Mouse (Mus musculus) A20 (cell line): Measurements from ENCODE around the gene Bcl2l11.

Source experiments
- DNase-seq: peaks from one replicate; pipeline ENCODE4 v3.0.0-alpha.2; 2011; ENCODE audit warnings: low read depth, low spot score

Gene Bcl2l11

GRCm38 (mm10) chr2:128139781-128140180 lies 13.9 kb downstream of the Bcl2l11 start:
- no peak for DNase-seq

GRCm38 (mm10) chr2:128140183-128140582 lies 14.3 kb downstream of the Bcl2l11 start:
- DNase-seq, result no peak

GRCm38 (mm10) chr2:128143992-128144391 lies 18.2 kb downstream of the Bcl2l11 start:
- no peak for DNase-seq

- DNase-seq, result no peak
Observed at GRCm38 (mm10) chr2:128145433-128145832, 19.6 kb downstream of the Bcl2l11 start.

GRCm38 (mm10) chr2:128149596-128149995 lies 23.8 kb downstream of the Bcl2l11 start:
- DNase-seq, result no peak

GRCm38 (mm10) chr2:128152211-128152610 lies 26.4 kb downstream of the Bcl2l11 start:
- no peak for DNase-seq

GRCm38 (mm10) chr2:128152845-128153550 lies 27.2 kb downstream of the Bcl2l11 start:
- peak; percentile 98 for DNase-seq

GRCm38 (mm10) chr2:128153551-128153910 lies 27.7 kb downstream of the Bcl2l11 start:
- DNase-seq, result peak; percentile 76

GRCm38 (mm10) chr2:128155412-128156066 lies 29.7 kb downstream of the Bcl2l11 start:
- peak; percentile 42 for DNase-seq

- peak; percentile 60 for DNase-seq
Observed at GRCm38 (mm10) chr2:128156067-128156462, 30.2 kb downstream of the Bcl2l11 start.

- DNase-seq, result peak; percentile 46
Observed at GRCm38 (mm10) chr2:128156557-128157412, 30.9 kb downstream of the Bcl2l11 start.

- no peak for DNase-seq
Observed at GRCm38 (mm10) chr2:128158734-128159410, 33.0 kb downstream of the Bcl2l11 start.

GRCm38 (mm10) chr2:128159619-128160125 lies 33.8 kb downstream of the Bcl2l11 start:
- no peak for DNase-seq

- no peak for DNase-seq
Observed at GRCm38 (mm10) chr2:128163177-128163576, 37.3 kb downstream of the Bcl2l11 start.

GRCm38 (mm10) chr2:128166623-128167423 lies 41.0 kb downstream of the Bcl2l11 start:
- peak; percentile 42 for DNase-seq

- DNase-seq, result no peak
Observed at GRCm38 (mm10) chr2:128167930-128168329, 42.1 kb downstream of the Bcl2l11 start.

GRCm38 (mm10) chr2:128169486-128169885 lies 43.6 kb downstream of the Bcl2l11 start:
- DNase-seq, result no peak

- no peak for DNase-seq
Observed at GRCm38 (mm10) chr2:128169972-128170371, 44.1 kb downstream of the Bcl2l11 start.

GRCm38 (mm10) chr2:128170614-128171013 lies 44.8 kb downstream of the Bcl2l11 start:
- no peak for DNase-seq

GRCm38 (mm10) chr2:128172266-128172665 lies 46.4 kb downstream of the Bcl2l11 start:
- DNase-seq, result no peak

- no peak for DNase-seq
Observed at GRCm38 (mm10) chr2:128174176-128174575, 48.3 kb downstream of the Bcl2l11 start.
